Mouse (Mus musculus) adrenal gland, adult 10 weeks (tissue): ENCODE results near the gene Haus6. TPM values are rescaled to one million over a fixed set of nuclear protein-coding genes. Genes with fewer than 3 reads are reported as not detected.

Experiments
- polyA plus RNA-seq: library from polyadenylated mRNA; stranded (reverse); fragments of 350-450 nt; fragmentation: Illumina TruSeq; extraction: RNeasy Lipid Tissue Mini Kit (QIAGEN cat#74804); gene quantifications from one replicate; pipeline ENCODE4 v1.2.3, GENCODE M21; 2014; ENCODE audit warnings: low read depth, low replicate concordance

The Haus6 gene
- polyA plus RNA-seq, result 20.4 TPM

GRCm38 (mm10) chr4:86611524-86612288, at the start of gene Haus6:
Gene Haus6 (minus strand): TSS chr4:86612055.

DNA sequence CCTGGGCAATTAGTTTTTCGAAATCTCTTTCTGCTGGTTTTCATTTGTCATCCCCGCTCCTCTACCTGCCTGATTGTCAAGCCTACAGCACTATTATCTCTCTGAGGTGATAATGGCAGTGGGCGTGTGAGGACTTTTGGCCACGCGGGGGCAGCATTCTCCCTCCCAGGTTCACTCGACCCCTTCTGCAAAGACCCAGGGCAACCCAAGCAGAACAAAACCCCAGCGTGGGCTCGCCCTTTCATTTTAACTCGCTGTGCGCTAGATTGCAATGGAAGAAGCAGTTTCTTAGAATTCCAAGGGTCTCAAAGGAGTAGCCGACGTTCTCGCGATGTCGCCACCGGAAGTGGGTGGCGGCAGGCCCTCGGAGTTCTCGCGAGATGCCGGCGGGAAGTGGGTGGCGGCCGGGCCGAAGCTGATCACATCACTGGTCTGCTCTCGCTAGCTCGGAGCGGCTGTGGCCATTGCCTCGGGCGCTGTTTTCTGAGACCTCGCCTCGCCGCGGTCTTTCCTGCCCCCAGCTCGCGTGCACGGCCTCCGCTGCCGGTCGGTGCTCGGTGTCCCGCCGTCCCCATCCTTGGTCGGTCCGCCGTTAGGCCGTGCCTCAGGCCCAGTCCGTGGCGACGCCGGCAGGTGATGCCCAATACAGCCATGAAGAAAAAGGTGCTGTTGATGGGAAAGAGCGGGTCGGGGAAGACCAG, 36.4 kb downstream of the Haus6 start, which contains the start of gene Rraga:
TSS of gene Rraga (plus strand) at position 386 of the 701 bp plus-strand sequence.

DNA sequence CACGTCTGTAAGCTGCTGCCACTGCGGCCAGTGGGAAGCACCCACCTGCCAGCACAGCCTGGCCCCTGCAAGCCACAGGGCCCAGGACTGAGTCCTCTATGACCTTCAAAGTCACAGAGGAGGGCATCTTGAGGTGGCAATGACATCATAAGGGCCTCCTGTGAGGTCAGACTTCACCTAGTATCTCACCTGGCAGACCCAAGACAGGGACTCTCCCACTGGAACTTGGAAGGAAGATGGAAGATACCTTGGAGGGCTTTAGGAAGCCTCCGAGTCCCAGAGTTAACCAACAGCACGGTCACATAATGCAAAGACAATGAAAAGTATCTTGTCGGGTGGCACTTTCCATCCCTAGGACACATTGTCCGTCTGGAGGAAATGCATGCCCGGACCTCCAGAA, 53.6 kb downstream of the Haus6 start, which contains the start of gene Saxo1:
TSS of gene Saxo1 (minus strand) at position 101 of the 400 bp plus-strand sequence.

Other genes starting within 250 kb of the Haus6 start
- gene Saxo1, start 53.7 kb downstream of the Haus6 start, polyA plus RNA-seq, result not detected
- gene Rraga, start 36.4 kb downstream of the Haus6 start, polyA plus RNA-seq, result 143 TPM
- 72.4 TPM for gene Plin2, start 58.0 kb upstream of the Haus6 start, polyA plus RNA-seq
- 96.9 TPM for gene Dennd4c, start 136.5 kb upstream of the Haus6 start, polyA plus RNA-seq
- 686 TPM for gene Rps6, start 245.4 kb upstream of the Haus6 start, polyA plus RNA-seq